Mouse (Mus musculus): Measurements from ENCODE around the gene Tnpo3.

DNA sequence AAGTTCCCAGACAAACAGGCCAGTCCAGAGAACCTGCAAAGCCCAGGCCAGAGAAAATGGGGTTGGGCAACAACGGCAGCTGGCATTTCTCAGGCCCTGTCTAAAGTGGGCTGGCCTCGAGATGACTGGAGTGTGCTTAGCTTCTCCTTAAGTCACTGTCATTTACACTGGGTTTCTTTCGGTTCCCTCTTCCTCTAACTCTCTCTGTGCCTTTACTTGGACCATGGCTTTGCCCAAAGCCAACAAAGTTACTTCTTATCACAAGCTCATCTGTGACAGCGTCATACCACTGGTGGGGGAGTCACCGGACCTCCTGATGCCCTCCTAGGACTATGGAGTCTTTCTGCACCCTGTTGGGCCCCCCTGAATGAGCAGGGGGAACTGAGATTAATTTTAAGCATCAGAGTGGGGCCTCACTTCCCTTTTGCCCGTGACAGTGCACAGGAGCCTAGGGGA lies 85.6 kb downstream of the Tnpo3 start:
- TF ChIP-seq POLR2A (IDR thresholded peaks at IDR 0.05; ENCODE audit: control insufficient read depth, extremely low read depth, insufficient read depth, low read length, poor library complexity) (no peak), CTCF (IDR thresholded peaks at IDR 0.05; ENCODE audit: borderline replicate concordance, control insufficient read depth, extremely low read depth, insufficient read depth, low read length, poor library complexity) (no peak)
